ENCODE assay signal across 9 mouse cellular contexts in genomic region chr2:180566240-180566913, GRCm38 (mm10). TPM values are rescaled to one million over a fixed set of nuclear protein-coding genes. Genes with fewer than 3 reads are reported as not detected.
DNase-seq lines count a peak whose midpoint lies in the region; ATAC-seq and TF ChIP-seq lines count a peak whose summit lies in the region.
"Had no signal": no experiment of that assay in that cellular context is flagged by ENCODE, and none has a peak within 500 bp of the region (broad histone marks: within the 10 kb centered on the region; RNA-seq: fewer than 3 reads in every experiment).

No protein-coding gene starts in this region.

- TF ChIP-seq CTCF in intestine, postnatal 0 days (IDR thresholded peaks at IDR 0.05; ENCODE audit: low read depth), result peak; percentile 87
- peak; percentile 66 to 93 for TF ChIP-seq CTCF in CH12.LX (conservative IDR thresholded peaks at IDR 0.05 in 1 of 2, IDR thresholded peaks at IDR 0.05 in 1 of 2; ENCODE audit: low read depth in 2 of 2, low read length in 2 of 2)
- peak; percentile 67 for TF ChIP-seq CTCF in liver, adult 2 months (IDR thresholded peaks at IDR 0.05; ENCODE audit: low read depth, low read length)

- in situ Hi-C loops in CH12.LX (cut with MboI; ENCODE audit: low pct_ligation_motif_present, low pct_unique_long_range_greater_than_20kb, low sequenced_read_pairs), result no loop called here

- H3K4me1 ChIP-seq in intestine, postnatal 0 days (replicated peaks; ENCODE audit: control insufficient read depth, insufficient read depth, low read length), result no peaks in the 10 kb centered on the region
- H3K4me1 ChIP-seq in intestine, embryonic 16.5 days (ENCODE audit: control insufficient read depth, insufficient read depth, low read length), result peaks cover 11% of the 10 kb centered on the region
- peaks cover 15 to 19% of the 10 kb centered on the region in 2 experiments for H3K4me1 ChIP-seq in CH12.LX (ENCODE audit: control insufficient read depth in 1 of 2, insufficient read depth in 2 of 2)
- H3K4me1 ChIP-seq in embryonic facial prominence, embryonic 10.5 days, result 0 out of 2 replicates have a peak, but pooled peaks cover 3% of the 10 kb centered on the region
- no peaks in the 10 kb centered on the region for H3K4me1 ChIP-seq in liver, adult 2 months (ENCODE audit: control insufficient read depth, insufficient read depth, low read length)

- dilution Hi-C loops in CH12.LX (cut with MboI; ENCODE audit: extremely low pct_ligation_motif_present, extremely low pct_unique_long_range_greater_than_20kb, low sequenced_read_pairs), result no loop called here

- H3K9me3 ChIP-seq in intestine, postnatal 0 days (ENCODE audit: control insufficient read depth), result no peaks in the 10 kb centered on the region
- H3K9me3 ChIP-seq in intestine, embryonic 16.5 days (ENCODE audit: control insufficient read depth, low read length), result no peaks in the 10 kb centered on the region
- H3K9me3 ChIP-seq in CH12.LX (replicated peaks; ENCODE audit: low read length), result peaks cover 2% of the 10 kb centered on the region
- no peaks in the 10 kb centered on the region for H3K9me3 ChIP-seq in embryonic facial prominence, embryonic 10.5 days

- no peak overlapping the region for H3K4me2 ChIP-seq in intestine, postnatal 0 days (replicated peaks; ENCODE audit: low read depth)
- H3K4me2 ChIP-seq in intestine, embryonic 16.5 days (ENCODE audit: low read depth, low read length), result no peak overlapping the region
- peak overlapping the region; percentile 29; the same call in 1 of the 2 replicates for H3K4me2 ChIP-seq in CH12.LX (ENCODE audit: insufficient read depth, low read depth, poor library complexity, severe bottlenecking)

- H3K27ac ChIP-seq in intestine, postnatal 0 days (ENCODE audit: low read depth, low read length), result no peak overlapping the region
- H3K27ac ChIP-seq in intestine, embryonic 16.5 days (ENCODE audit: low read length), result no peak overlapping the region
- H3K27ac ChIP-seq in CH12.LX (ENCODE audit: insufficient read depth, low read depth), result no peak overlapping the region
- H3K27ac ChIP-seq in embryonic facial prominence, embryonic 10.5 days (replicated peaks), result no peak overlapping the region
- H3K27ac ChIP-seq in liver, adult 2 months (replicated peaks; ENCODE audit: insufficient read depth, low read depth, low read length), result no peak overlapping the region

- no peak for TF ChIP-seq POLR2A in CH12.LX (IDR thresholded peaks at IDR 0.05; ENCODE audit: low read depth, low read length)
- TF ChIP-seq POLR2A in liver, adult 2 months (IDR thresholded peaks at IDR 0.05; ENCODE audit: extremely low read depth, insufficient read depth, low read length), result no peak

- WGBS in intestine, postnatal 0 days, result 36% methylated on average over 13 of the region's 13 CpGs
- WGBS in intestine, embryonic 16.5 days, result 31% methylated on average over 13 of the region's 13 CpGs
- WGBS in embryonic facial prominence, embryonic 10.5 days, result 37% methylated on average over 13 of the region's 13 CpGs
- WGBS in liver, adult 2 months, result 33% methylated on average over 13 of the region's 13 CpGs

- ATAC-seq in intestine, postnatal 0 days, result no peak
- ATAC-seq in intestine, embryonic 16.5 days, result no peak

- no peak overlapping the region for H3K4me3 ChIP-seq in intestine, postnatal 0 days (ENCODE audit: low read depth, low read length)
- no peak overlapping the region for H3K4me3 ChIP-seq in intestine, embryonic 16.5 days (ENCODE audit: low read length)
- H3K4me3 ChIP-seq in CH12.LX (replicated peaks in 1 of 3; ENCODE audit: low read depth in 2 of 3, low read length in 2 of 3, poor library complexity in 1 of 3), result no peak overlapping the region
- H3K4me3 ChIP-seq in embryonic facial prominence, embryonic 10.5 days, result no peak overlapping the region
- H3K4me3 ChIP-seq in liver, adult 2 months (ENCODE audit: insufficient read depth, low read depth, low read length), result no peak overlapping the region
- H3K4me3 ChIP-seq: erythroblast, embryonic 14.5 days had no signal

- no peaks in the 10 kb centered on the region for H3K36me3 ChIP-seq in intestine, postnatal 0 days (ENCODE audit: control insufficient read depth, insufficient read depth)
- H3K36me3 ChIP-seq in intestine, embryonic 16.5 days (ENCODE audit: control insufficient read depth, insufficient read depth, low read length), result no peaks in the 10 kb centered on the region
- no peaks in the 10 kb centered on the region for H3K36me3 ChIP-seq in CH12.LX (replicated peaks in 1 of 2; ENCODE audit: control insufficient read depth in 1 of 2, insufficient read depth in 1 of 2, low read length in 1 of 2)
- H3K36me3 ChIP-seq in embryonic facial prominence, embryonic 10.5 days (replicated peaks), result no peaks in the 10 kb centered on the region
- H3K36me3 ChIP-seq in liver, adult 2 months (ENCODE audit: control insufficient read depth, insufficient read depth, low read length), result no peaks in the 10 kb centered on the region

- H3K9ac ChIP-seq in intestine, postnatal 0 days (ENCODE audit: low read depth, low read length), result no peak overlapping the region
- no peak overlapping the region for H3K9ac ChIP-seq in intestine, embryonic 16.5 days (ENCODE audit: low read depth, low read length)
- no peak overlapping the region for H3K9ac ChIP-seq in CH12.LX (ENCODE audit: insufficient read depth, low read depth)
- no peak overlapping the region for H3K9ac ChIP-seq in liver, adult 2 months (ENCODE audit: low read depth, low read length)

- peak; percentile 85 for TF ChIP-seq RAD21 in CH12.LX (IDR thresholded peaks at IDR 0.05; ENCODE audit: low read depth, low read length)

- no peak for TF ChIP-seq EP300 in CH12.LX (IDR thresholded peaks at IDR 0.05; ENCODE audit: low read length)

- peak; percentile 82 for DNase-seq in CH12.LX (ENCODE audit: extremely low read depth)
- DNase-seq in adrenal gland, postnatal 10 days, result peak; percentile 79
- peak; percentile 77 for DNase-seq in embryonic facial prominence, embryonic 10.5 days (ENCODE audit: low spot score)
- peak; percentile 63 for DNase-seq in liver, adult 2 months (ENCODE audit: extremely low read depth, low read depth, low spot score)
- DNase-seq in retina, embryonic 14.5 days (ENCODE audit: low spot score), result peak; percentile 89
- no peak for DNase-seq in frontal cortex, postnatal 25 days (ENCODE audit: low spot score in 2 of 2)

- peaks cover 59% of the 10 kb centered on the region for H3K27me3 ChIP-seq in intestine, postnatal 0 days (replicated peaks; ENCODE audit: control insufficient read depth, insufficient read depth, low read length)
- H3K27me3 ChIP-seq in intestine, embryonic 16.5 days (replicated peaks; ENCODE audit: control insufficient read depth, insufficient read depth, low read length), result peaks cover 19% of the 10 kb centered on the region
- peaks cover 7% of the 10 kb centered on the region for H3K27me3 ChIP-seq in CH12.LX (replicated peaks)
- H3K27me3 ChIP-seq in embryonic facial prominence, embryonic 10.5 days (replicated peaks; ENCODE audit: low read depth, poor library complexity, severe bottlenecking), result peaks cover 14% of the 10 kb centered on the region; the same call in 1 of the 2 replicates
- H3K27me3 ChIP-seq in liver, adult 2 months (ENCODE audit: control insufficient read depth, insufficient read depth, low read length), result no peaks in the 10 kb centered on the region

- H3K79me2 ChIP-seq in CH12.LX (replicated peaks; ENCODE audit: control insufficient read depth, extremely low read depth, insufficient read depth, poor library complexity, severe bottlenecking), result no peaks in the 10 kb centered on the region
- H3K79me2 ChIP-seq in liver, adult 2 months (ENCODE audit: control insufficient read depth, insufficient read depth, low read length), result no peaks in the 10 kb centered on the region

TF ChIP-seq in CH12.LX, 34 proteins besides CTCF, POLR2A, EP300 and RAD21 (continues in another document):
- TF ChIP-seq USF2 (conservative IDR thresholded peaks at IDR 0.05; ENCODE audit: low read depth, low read length), result no peak
- no peak for TF ChIP-seq TBP (conservative IDR thresholded peaks at IDR 0.05; ENCODE audit: low read depth, low read length)
- no peak for TF ChIP-seq IRF4 (IDR thresholded peaks at IDR 0.05; ENCODE audit: low read depth, low read length)
- no peak for TF ChIP-seq JUND (conservative IDR thresholded peaks at IDR 0.05; ENCODE audit: low read depth, low read length)
- TF ChIP-seq ZC3H11A (IDR thresholded peaks at IDR 0.05; ENCODE audit: low read depth, low read length), result peak; percentile 43

RNA-seq across cellular contexts. Expression of gene Mrgbp, which starts 14.7 kb away (rescaled TPM):
- 10.7 and 10.8 TPM in 2 replicates for polyA plus RNA-seq in intestine, postnatal 0 days (2015; fragmentation: Nextera tagmentation; extraction: Ambion mirVana)
- polyA plus RNA-seq in intestine, embryonic 16.5 days (2015; fragmentation: Nextera tagmentation; extraction: Ambion mirVana), result 19.0 and 20.9 TPM in 2 replicates
- total RNA-seq in CH12.LX (2012; rRNA removed), result 31.2 and 39.7 TPM in 2 replicates
- total RNA-seq in CH12.LX (2014; rRNA removed), result 64.6 and 65.5 TPM in 2 replicates
- polyA plus RNA-seq in CH12.LX (2012; ENCODE audit: insufficient read length, low read depth), result 47.5 and 54.6 TPM in 2 replicates
- total RNA-seq in adrenal gland, postnatal 10 days (2021), result 10 to 100 TPM; 21.0 to 26.8 TPM
- polyA plus RNA-seq in embryonic facial prominence, embryonic 10.5 days (2016; fragmentation: Nextera tagmentation; extraction: Ambion mirVana), result 34.6 and 35.1 TPM in 2 replicates
- total RNA-seq in liver, adult 2 months (2014; rRNA removed), result 4.8 and 4.9 TPM in 2 replicates
- polyA plus RNA-seq in liver, adult 2 months (2012; rRNA removed), result 6.7 and 9.5 TPM in 2 replicates

RNA-seq across cellular contexts. Expression of gene Ogfr, which starts 22.7 kb away (rescaled TPM):
- 32.5 and 34.4 TPM in 2 replicates for polyA plus RNA-seq in intestine, postnatal 0 days (2015; fragmentation: Nextera tagmentation; extraction: Ambion mirVana)
- 36.6 and 37.5 TPM in 2 replicates for polyA plus RNA-seq in intestine, embryonic 16.5 days (2015; fragmentation: Nextera tagmentation; extraction: Ambion mirVana)
- 79.1 and 79.8 TPM in 2 replicates for total RNA-seq in CH12.LX (2012; rRNA removed)
- 57.3 and 58.3 TPM in 2 replicates for total RNA-seq in CH12.LX (2014; rRNA removed)
- polyA plus RNA-seq in CH12.LX (2012; ENCODE audit: insufficient read length, low read depth), result 67.0 and 82.9 TPM in 2 replicates
- 10 to 100 TPM; 44.4 to 49.2 TPM for total RNA-seq in adrenal gland, postnatal 10 days (2021)
- polyA plus RNA-seq in embryonic facial prominence, embryonic 10.5 days (2016; fragmentation: Nextera tagmentation; extraction: Ambion mirVana), result 104 and 107 TPM in 2 replicates
- 42.9 and 44.4 TPM in 2 replicates for total RNA-seq in liver, adult 2 months (2014; rRNA removed)
- polyA plus RNA-seq in liver, adult 2 months (2012; rRNA removed), result 23.1 and 29.1 TPM in 2 replicates

RNA-seq across cellular contexts. Expression of gene Col9a3, which starts 31.2 kb away (rescaled TPM):
- polyA plus RNA-seq in intestine, postnatal 0 days (2015; fragmentation: Nextera tagmentation; extraction: Ambion mirVana), result 1.1 and 1.3 TPM in 2 replicates
- 4.1 and 6.2 TPM in 2 replicates for polyA plus RNA-seq in intestine, embryonic 16.5 days (2015; fragmentation: Nextera tagmentation; extraction: Ambion mirVana)
- total RNA-seq in CH12.LX (2012; rRNA removed), result 1.9 and 2.0 TPM in 2 replicates
- 0.56 and 0.57 TPM in 2 replicates for total RNA-seq in CH12.LX (2014; rRNA removed)
- polyA plus RNA-seq in CH12.LX (2012; ENCODE audit: insufficient read length, low read depth), result 0.87 and 2.1 TPM in 2 replicates
- total RNA-seq in adrenal gland, postnatal 10 days (2021), result 1 to 10 TPM in 1 of 2 experiments, under 1 TPM in 1; 0.55 to 1.8 TPM
- polyA plus RNA-seq in embryonic facial prominence, embryonic 10.5 days (2016; fragmentation: Nextera tagmentation; extraction: Ambion mirVana), result 12.2 and 12.3 TPM in 2 replicates
- 0.27 TPM in 1 of 2 replicates, not detected in the other for total RNA-seq in liver, adult 2 months (2014; rRNA removed)
- 0.12 and 0.14 TPM in 2 replicates for polyA plus RNA-seq in liver, adult 2 months (2012; rRNA removed)

Comparison
In these comparisons a context has a peak if more than half of its experiments do, and no peak if none do; other contexts are left out.
1. DNase-seq: peak in CH12.LX (single experiment), adrenal gland, postnatal 10 days (single experiment), embryonic facial prominence, embryonic 10.5 days (single experiment), liver, adult 2 months (single experiment) and retina, embryonic 14.5 days (single experiment); none in frontal cortex, postnatal 25 days (0 of 2).
2. Peak in every context shown above with its lines, with median percentiles within 50 percentile points of each other: CTCF ChIP-seq.